Mouse (Mus musculus) liver, adult 2 months (tissue): ENCODE measurements around the gene Banp. TPM values are rescaled to one million over a fixed set of nuclear protein-coding genes. Genes with fewer than 3 reads are reported as not detected.

Source experiments
- DNase-seq: peaks from one replicate; pipeline ENCODE4 v3.0.0-alpha.2; 2011; ENCODE audit warnings: low read depth, low spot score; ENCODE audit errors: extremely low read depth
- H3K27ac ChIP-seq: fragments of 200-500 bp; replicated peaks from 2 replicates; pipeline ENCODE4 v1.5.1; 2012; ENCODE audit warnings: low read depth, mild to moderate bottlenecking, control low read depth, inconsistent platforms, low read length; ENCODE audit not compliant: insufficient read depth
- H3K27me3 ChIP-seq: fragments of 200-500 bp; 2 replicates; pipeline ENCODE4 v1.6.1; 2012; ENCODE audit warnings: mild to moderate bottlenecking, moderate library complexity, low read length, inconsistent platforms; ENCODE audit not compliant: control insufficient read depth, insufficient read depth
- H3K36me3 ChIP-seq: fragments of 200-500 bp; 2 replicates; pipeline ENCODE4 v1.6.1; 2012; ENCODE audit warnings: low read length, inconsistent platforms; ENCODE audit not compliant: control insufficient read depth, insufficient read depth
- H3K4me1 ChIP-seq: fragments of 200-500 bp; 2 replicates; pipeline ENCODE4 v1.6.1; 2011; ENCODE audit warnings: low read length; ENCODE audit not compliant: control insufficient read depth, insufficient read depth
- H3K4me3 ChIP-seq: fragments of 200-500 bp; 2 replicates; pipeline ENCODE4 v1.5.1; 2011; ENCODE audit warnings: low read depth, mild to moderate bottlenecking, control low read depth, low read length, moderate library complexity; ENCODE audit not compliant: insufficient read depth
- H3K79me2 ChIP-seq: fragments of 200-500 bp; 2 replicates; pipeline ENCODE4 v1.6.1; 2012; ENCODE audit warnings: inconsistent platforms, mild to moderate bottlenecking, low read length, moderate library complexity; ENCODE audit not compliant: control insufficient read depth, insufficient read depth
- H3K9ac ChIP-seq: fragments of 200-500 bp; 2 replicates; pipeline ENCODE4 v1.6.1; 2012; ENCODE audit warnings: low read depth, mild to moderate bottlenecking, control low read depth, inconsistent platforms, low read length
- CTCF ChIP-seq: fragments of 200-500 bp; IDR thresholded peaks from 2 replicates; pipeline ENCODE4 v1.5.1; 2011; ENCODE audit warnings: low read depth, low read length, control low read depth
- POLR2A ChIP-seq: fragments of 200-500 bp; IDR thresholded peaks from 2 replicates; pipeline ENCODE4 v1.6.1; 2011; ENCODE audit warnings: low read length, control low read depth; ENCODE audit not compliant: insufficient read depth; ENCODE audit errors: extremely low read depth
- WGBS: fragments of 180-500 bp; shearing (Covaris S2); methylation state at CpG from one replicate; pipeline ENCODE4 v1.1.7; 2018; 5-methylcytosine and 5-hydroxymethylcytosine counted together
- polyA plus RNA-seq: library from polyadenylated mRNA; depleted of rRNA; stranded (reverse); fragments of >200 nt; gene quantifications from 2 replicates; pipeline ENCODE4 v1.2.3, GENCODE M21; 2012; rRNA removed
- total RNA-seq: library from RNA; depleted of rRNA; stranded (reverse); fragments of >200 nt; gene quantifications from 2 replicates; pipeline ENCODE4 v1.2.3, GENCODE M21; 2014; rRNA removed

Gene Banp
- total and polyA plus RNA-seq, 2 experiments, result 9.8 to 38.2 TPM

DNA sequence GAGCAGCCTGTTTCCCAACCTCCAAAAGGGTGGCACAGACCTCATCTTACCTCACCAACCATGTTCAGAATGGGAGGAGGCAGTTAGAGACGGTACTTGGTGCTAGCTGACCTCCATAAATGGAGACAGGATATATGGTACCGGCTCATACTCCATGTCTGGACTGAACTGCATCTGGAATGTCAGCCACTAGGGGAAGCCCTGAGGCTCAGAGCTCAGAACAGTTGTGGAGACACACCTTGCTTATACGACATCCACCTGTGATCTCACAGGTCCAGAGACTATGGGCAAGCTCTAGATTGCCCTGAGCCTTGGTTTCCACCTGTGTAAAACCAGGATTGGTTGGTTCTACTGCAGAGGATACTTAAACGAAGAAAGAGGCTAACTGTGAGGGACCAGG lies 125.4 kb downstream of the Banp start:
- Histone ChIP-seq H3K27me3 (no peaks in the 10 kb centered on the region), H3K9ac (no peak overlapping the region), H3K79me2 (no peaks in the 10 kb centered on the region), H3K4me3 (no peak overlapping the region), H3K27ac (no peak overlapping the region), H3K4me1 (no peaks in the 10 kb centered on the region), H3K36me3 (no peaks in the 10 kb centered on the region)
- 65% methylated on average over 4 of the region's 4 CpGs for WGBS
- no peak for TF ChIP-seq POLR2A
- TF ChIP-seq CTCF, result peak; percentile 6; the same call in 1 of the 2 replicates
- DNase-seq, result no peak

DNA sequence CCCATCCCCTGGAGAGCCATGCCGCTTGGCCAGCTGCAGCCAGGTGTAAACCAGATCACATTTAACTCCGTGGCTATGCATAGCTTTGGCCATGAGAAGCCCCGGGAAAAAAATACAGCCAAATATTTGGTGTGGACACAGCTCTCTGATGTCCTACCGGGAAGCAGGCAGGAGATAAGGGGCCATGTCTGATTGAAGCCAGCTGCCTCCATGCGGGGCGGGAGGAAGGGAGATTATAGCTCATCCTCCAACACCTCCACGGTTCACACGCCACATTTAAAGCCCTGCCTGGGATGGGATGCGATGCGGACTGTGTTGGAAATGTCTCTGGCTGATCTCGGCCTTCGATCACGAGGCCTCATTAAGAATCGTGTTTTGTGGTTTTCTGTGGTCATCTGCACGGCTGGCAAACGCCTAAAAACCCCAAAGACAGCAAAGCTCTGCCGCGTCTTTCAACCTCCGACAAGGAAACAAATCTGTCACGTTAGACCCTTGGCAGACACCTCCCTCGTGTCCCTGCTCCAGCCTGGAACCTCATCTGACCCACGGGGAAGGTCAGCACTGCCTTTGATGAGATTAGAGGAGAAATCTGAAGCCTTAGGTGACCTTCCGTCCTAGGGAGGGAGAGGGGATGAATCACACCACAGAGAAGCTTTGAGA lies 126.8 kb downstream of the Banp start:
- Histone ChIP-seq H3K27ac (no peak overlapping the region), H3K79me2 (no peaks in the 10 kb centered on the region), H3K27me3 (no peaks in the 10 kb centered on the region), H3K36me3 (no peaks in the 10 kb centered on the region), H3K4me3 (no peak overlapping the region), H3K4me1 (no peaks in the 10 kb centered on the region), H3K9ac (no peak overlapping the region)
- DNase-seq, result no peak
- no peak for TF ChIP-seq CTCF
- TF ChIP-seq POLR2A, result no peak
- WGBS, result 36% methylated on average over 23 of the region's 23 CpGs

DNA sequence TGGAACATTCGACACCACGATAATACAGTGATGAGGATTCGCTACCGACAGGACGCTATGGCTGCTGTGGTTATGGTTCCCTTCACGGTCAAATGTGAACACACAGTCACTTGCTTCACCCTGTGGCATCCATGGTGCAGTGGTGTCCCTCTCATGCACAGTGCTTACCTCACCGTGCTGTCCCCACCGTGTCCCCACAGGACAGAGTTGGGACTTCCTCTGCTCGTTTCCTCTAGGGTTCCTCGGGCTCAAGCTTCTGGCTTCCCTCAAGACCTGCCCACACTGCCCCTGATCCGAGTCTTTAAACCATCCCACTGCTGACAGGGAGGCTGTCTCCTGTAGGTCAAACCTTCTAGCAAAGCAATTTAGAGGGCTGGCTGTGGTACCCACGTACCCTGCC lies 128.8 kb downstream of the Banp start:
- TF ChIP-seq CTCF, result no peak
- TF ChIP-seq POLR2A, result no peak
- 83% methylated on average over 12 of the region's 12 CpGs for WGBS

More for the DNA sequence above, 128.8 kb downstream of the Banp start:
- Histone ChIP-seq H3K4me1 (no peaks in the 10 kb centered on the region), H3K36me3 (no peaks in the 10 kb centered on the region), H3K4me3 (no peak overlapping the region), H3K9ac (no peak overlapping the region), H3K27me3 (no peaks in the 10 kb centered on the region), H3K27ac (no peak overlapping the region), H3K79me2 (no peaks in the 10 kb centered on the region)
- DNase-seq, result no peak

Other genes starting within 250 kb of the Banp start
- not detected in 2 replicates for gene Jph3, start 220.1 kb upstream of the Banp start, total RNA-seq
- not detected in 2 replicates for gene Jph3, start 220.1 kb upstream of the Banp start, polyA plus RNA-seq
- gene Klhdc4, start 120.2 kb upstream of the Banp start, total RNA-seq, result 14.3 and 14.8 TPM in 2 replicates
- 6.8 and 11.9 TPM in 2 replicates for gene Klhdc4, start 120.2 kb upstream of the Banp start, polyA plus RNA-seq
- 1.1 and 1.9 TPM in 2 replicates for gene Slc7a5, start 42.1 kb upstream of the Banp start, total RNA-seq
- gene Slc7a5, start 42.1 kb upstream of the Banp start, polyA plus RNA-seq, result 2.3 and 4.5 TPM in 2 replicates
- 90.5 and 92.0 TPM in 2 replicates for gene Car5a, start 4.8 kb upstream of the Banp start, total RNA-seq
- 203 and 352 TPM in 2 replicates for gene Car5a, start 4.8 kb upstream of the Banp start, polyA plus RNA-seq